Mouse (Mus musculus): ENCODE data around the gene Cd82. TPM values are rescaled to one million over a fixed set of nuclear protein-coding genes. Genes with fewer than 3 reads are reported as not detected.

The Cd82 gene
- total and polyA plus RNA-seq, 3 experiments = 177 to 294 (median 215) TPM

DNA sequence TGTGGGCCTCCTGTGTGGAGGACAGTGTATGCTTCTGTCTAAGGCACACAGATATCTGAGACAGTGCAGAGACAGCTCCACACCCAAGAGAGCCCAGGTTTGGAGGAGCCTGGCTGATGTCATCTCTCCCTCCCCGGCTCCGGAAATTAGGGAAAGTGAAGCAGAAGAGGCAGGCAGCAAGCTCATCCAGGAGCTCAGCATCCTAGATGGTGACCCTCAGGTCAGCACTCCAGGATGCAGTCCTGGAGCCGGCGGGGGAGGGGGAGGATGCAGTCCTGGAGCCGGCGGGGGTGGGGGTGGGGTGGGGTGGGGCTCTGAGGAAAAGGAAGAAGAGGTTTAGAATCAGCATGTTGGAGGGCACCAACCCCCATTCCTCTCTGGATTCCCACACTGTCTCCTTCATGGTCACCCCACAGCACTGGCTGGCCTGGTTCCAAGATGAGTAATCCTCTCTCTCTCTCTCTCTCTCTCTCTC, 90.8 kb downstream of the Cd82 start:
- dilution Hi-C loops (cut with MboI; ENCODE audit: extremely low pct_ligation_motif_present, extremely low pct_unique_long_range_greater_than_20kb, low sequenced_read_pairs) (no loop called here), in situ Hi-C loops (cut with MboI; ENCODE audit: low pct_ligation_motif_present, low pct_unique_long_range_greater_than_20kb, low sequenced_read_pairs) (no loop called here)
- H3K27ac ChIP-seq (ENCODE audit: insufficient read depth, low read depth) = no peak overlapping the region
- peaks cover 6% of the 10 kb centered on the region for H3K9me3 ChIP-seq (replicated peaks; ENCODE audit: low read length)
- no peaks in the 10 kb centered on the region for H3K4me1 ChIP-seq (ENCODE audit: control insufficient read depth in 1 of 2, insufficient read depth in 2 of 2)
- H3K4me3 ChIP-seq (replicated peaks in 1 of 3; ENCODE audit: low read depth in 2 of 3, low read length in 2 of 3, poor library complexity in 1 of 3) = no peak overlapping the region
- no peak for DNase-seq (ENCODE audit: extremely low read depth)
- no peaks in the 10 kb centered on the region for H3K79me2 ChIP-seq (replicated peaks; ENCODE audit: control insufficient read depth, extremely low read depth, insufficient read depth, poor library complexity, severe bottlenecking)
- no peaks in the 10 kb centered on the region for H3K36me3 ChIP-seq (replicated peaks in 1 of 2; ENCODE audit: control insufficient read depth in 1 of 2, insufficient read depth in 1 of 2, low read length in 1 of 2)
- no peak overlapping the region for H3K4me2 ChIP-seq (ENCODE audit: insufficient read depth, low read depth, poor library complexity, severe bottlenecking)
- TF ChIP-seq USF1 (IDR thresholded peaks at IDR 0.05; ENCODE audit: low read depth, low read length) (no peak), RAD21 (IDR thresholded peaks at IDR 0.05; ENCODE audit: low read depth, low read length) (no peak), TCF12 (IDR thresholded peaks at IDR 0.05; ENCODE audit: low read depth, low read length) (no peak), ZNF384 (IDR thresholded peaks at IDR 0.05; ENCODE audit: low read depth, low read length) (no peak)
- no peak overlapping the region for H3K9ac ChIP-seq (ENCODE audit: insufficient read depth, low read depth)
- H3K27me3 ChIP-seq (replicated peaks) = peaks cover 95% of the 10 kb centered on the region

Other genes starting within 250 kb of the Cd82 start
- gene Tspan18, start 128.6 kb downstream of the Cd82 start, total RNA-seq (2012; rRNA removed) = 0.13 and 0.38 TPM in 2 replicates
- not detected in 2 replicates for gene Tspan18, start 128.6 kb downstream of the Cd82 start, total RNA-seq (2014; rRNA removed)
- gene Tspan18, start 128.6 kb downstream of the Cd82 start, polyA plus RNA-seq (2012; ENCODE audit: insufficient read length, low read depth) = not detected in 2 replicates
- not detected in 2 replicates for gene Gm10803, start 97.4 kb upstream of the Cd82 start, total RNA-seq (2012; rRNA removed)
- not detected in 2 replicates for gene Gm10803, start 97.4 kb upstream of the Cd82 start, total RNA-seq (2014; rRNA removed)
- gene Gm10803, start 97.4 kb upstream of the Cd82 start, polyA plus RNA-seq (2012; ENCODE audit: insufficient read length, low read depth) = not detected in 2 replicates
- gene Alx4, start 179.2 kb upstream of the Cd82 start, total RNA-seq (2012; rRNA removed) = not detected in 2 replicates
- not detected in 2 replicates for gene Alx4, start 179.2 kb upstream of the Cd82 start, total RNA-seq (2014; rRNA removed)
- gene Alx4, start 179.2 kb upstream of the Cd82 start, polyA plus RNA-seq (2012; ENCODE audit: insufficient read length, low read depth) = not detected in 2 replicates